Mouse (Mus musculus): ENCODE results near the gene Gm10666. TPM values are rescaled to one million over a fixed set of nuclear protein-coding genes. Genes with fewer than 3 reads are reported as not detected.
"Not testable (repeated sequence)": the region's sequence is repeated elsewhere in the genome, so short reads cannot be mapped to it uniquely, and the experiment has no call there.

Gene Gm10666
- polyA plus RNA-seq (2014; fragmentation: Nextera tagmentation; extraction: Ambion mirVana), result not detected in 2 replicates

DNA sequence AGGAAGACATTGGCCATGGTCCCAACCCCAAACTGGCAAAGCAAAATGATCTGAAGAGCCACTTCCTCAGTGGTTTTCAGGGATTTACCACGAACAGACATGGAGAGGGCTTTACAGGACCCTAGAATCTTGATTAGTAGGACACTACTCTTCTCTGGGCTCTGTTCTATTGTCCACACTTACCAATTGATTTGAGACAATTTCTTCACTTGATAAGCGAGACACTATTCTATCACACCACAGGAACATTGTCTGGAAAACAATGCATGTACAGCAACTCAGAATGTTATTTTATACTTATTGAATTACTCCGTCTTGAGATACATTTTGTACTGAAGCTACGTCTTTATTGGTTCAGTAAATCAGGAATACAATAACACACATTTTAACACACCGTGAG lies at the start of gene Gm10666:
Gene Gm10666, minus strand, starts transcription at position 101 of the 400 bp plus-strand sequence.
- DNase-seq (ENCODE audit: low spot score); H3K36me3 ChIP-seq (ENCODE audit: control insufficient read depth, insufficient read depth, low read length); H3K4me3 ChIP-seq (ENCODE audit: low read depth, low read length); H3K27me3 ChIP-seq (replicated peaks; ENCODE audit: control insufficient read depth, insufficient read depth, low read length); H3K27ac ChIP-seq (ENCODE audit: low read depth, low read length); H3K9me3 ChIP-seq (replicated peaks; ENCODE audit: control insufficient read depth, low read length); H3K9ac ChIP-seq (ENCODE audit: low read length); H3K4me1 ChIP-seq (ENCODE audit: control insufficient read depth, insufficient read depth, low read length); ATAC-seq; H3K4me2 ChIP-seq (ENCODE audit: low read length): not testable (repeated sequence)
- WGBS, result no CpG with 5 or more reads among the region's 5 CpGs

DNA sequence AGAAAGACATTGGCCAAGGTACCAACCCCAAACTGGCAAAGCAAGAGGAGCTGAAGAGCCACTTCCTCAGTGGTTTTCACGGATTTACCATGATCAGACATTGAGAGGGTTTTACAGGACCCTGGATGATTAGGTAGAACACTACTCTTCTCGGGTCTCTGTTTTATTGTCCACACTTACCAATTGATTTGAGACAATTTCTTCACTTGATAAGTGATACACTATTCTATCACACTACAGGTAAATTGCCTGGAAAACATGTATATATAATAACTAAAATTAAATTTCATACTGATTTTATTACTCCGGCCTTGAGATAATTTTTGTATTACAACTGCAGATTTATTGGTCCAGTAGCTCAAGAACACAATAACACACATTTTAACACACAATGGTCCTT lies 29.4 kb upstream of the Gm10666 start, which contains the start of gene Vmn1r142:
Gene Vmn1r142, minus strand, starts transcription at position 101 of the 400 bp plus-strand sequence.
- H3K4me2 ChIP-seq (ENCODE audit: low read length); H3K36me3 ChIP-seq (ENCODE audit: control insufficient read depth, insufficient read depth, low read length); ATAC-seq; H3K4me1 ChIP-seq (ENCODE audit: control insufficient read depth, insufficient read depth, low read length); H3K4me3 ChIP-seq (ENCODE audit: low read depth, low read length); H3K9me3 ChIP-seq (replicated peaks; ENCODE audit: control insufficient read depth, low read length); DNase-seq (ENCODE audit: low spot score); H3K27me3 ChIP-seq (replicated peaks; ENCODE audit: control insufficient read depth, insufficient read depth, low read length); H3K27ac ChIP-seq (ENCODE audit: low read depth, low read length); H3K9ac ChIP-seq (ENCODE audit: low read length): not testable (repeated sequence)
- no CpG with 5 or more reads among the region's 3 CpGs for WGBS

- H3K9ac ChIP-seq (ENCODE audit: low read length); DNase-seq (ENCODE audit: low spot score); H3K27me3 ChIP-seq (replicated peaks; ENCODE audit: control insufficient read depth, insufficient read depth, low read length); H3K4me2 ChIP-seq (ENCODE audit: low read length); H3K4me3 ChIP-seq (ENCODE audit: low read depth, low read length); ATAC-seq; H3K9me3 ChIP-seq (replicated peaks; ENCODE audit: control insufficient read depth, low read length); H3K36me3 ChIP-seq (ENCODE audit: control insufficient read depth, insufficient read depth, low read length); H3K4me1 ChIP-seq (ENCODE audit: control insufficient read depth, insufficient read depth, low read length); H3K27ac ChIP-seq (ENCODE audit: low read depth, low read length): not testable (repeated sequence)
- WGBS, result no CpG with 5 or more reads among the region's 2 CpGs
Measured at GRCm38 (mm10) chr7:22118145-22118544, 16.4 kb downstream of the Gm10666 start, which contains the start of gene Gm16451. TSS of gene Gm16451 (minus strand) at chr7:22118245.

Other genes with a start within 250 kb of the Gm10666 start
- not detected in 2 replicates for gene Gm5891, start 213.4 kb downstream of the Gm10666 start, polyA plus RNA-seq (2014; fragmentation: Nextera tagmentation; extraction: Ambion mirVana)
- not detected in 2 replicates for gene Vmn1r137, start 140.2 kb downstream of the Gm10666 start, polyA plus RNA-seq (2014; fragmentation: Nextera tagmentation; extraction: Ambion mirVana)
- not detected in 2 replicates for gene Vmn1r138, start 105.8 kb downstream of the Gm10666 start, polyA plus RNA-seq (2014; fragmentation: Nextera tagmentation; extraction: Ambion mirVana)
- gene Gm6176, start 78.4 kb downstream of the Gm10666 start, polyA plus RNA-seq (2014; fragmentation: Nextera tagmentation; extraction: Ambion mirVana), result not detected in 2 replicates
- gene Vmn1r139, start 65.7 kb downstream of the Gm10666 start, polyA plus RNA-seq (2014; fragmentation: Nextera tagmentation; extraction: Ambion mirVana), result not detected in 2 replicates
- not detected in 2 replicates for gene Gm16451, start 16.5 kb downstream of the Gm10666 start, polyA plus RNA-seq (2014; fragmentation: Nextera tagmentation; extraction: Ambion mirVana)
- gene Vmn1r142, start 29.3 kb upstream of the Gm10666 start, polyA plus RNA-seq (2014; fragmentation: Nextera tagmentation; extraction: Ambion mirVana), result not detected in 2 replicates
- gene Vmn1r143, start 54.6 kb upstream of the Gm10666 start, polyA plus RNA-seq (2014; fragmentation: Nextera tagmentation; extraction: Ambion mirVana), result not detected in 2 replicates
- not detected in 2 replicates for gene Gm8653, start 66.5 kb upstream of the Gm10666 start, polyA plus RNA-seq (2014; fragmentation: Nextera tagmentation; extraction: Ambion mirVana)
- not detected in 2 replicates for gene Gm8453, start 94.7 kb upstream of the Gm10666 start, polyA plus RNA-seq (2014; fragmentation: Nextera tagmentation; extraction: Ambion mirVana)
- not detected in 2 replicates for gene Gm4187, start 195.0 kb upstream of the Gm10666 start, polyA plus RNA-seq (2014; fragmentation: Nextera tagmentation; extraction: Ambion mirVana)
- not detected in 2 replicates for gene Gm8660, start 236.3 kb upstream of the Gm10666 start, polyA plus RNA-seq (2014; fragmentation: Nextera tagmentation; extraction: Ambion mirVana)